Mouse (Mus musculus) c-Kit-negative CD71-positive TER-119-positive erythroid progenitor cells, embryonic 14.5 days (primary cell): ENCODE results near the gene Wdr25.

Source experiments
- DNase-seq: peaks from one replicate; pipeline ENCODE4 v3.0.0-alpha.2; 2013; ENCODE audit warnings: low read depth, low spot score

Gene Wdr25

GRCm38 (mm10) chr12:108984471-108984870, 91.0 kb downstream of the Wdr25 start:
- DNase-seq, result no peak

- DNase-seq, result no peak
Observed at GRCm38 (mm10) chr12:108985025-108985424, 91.6 kb downstream of the Wdr25 start.

DNA sequence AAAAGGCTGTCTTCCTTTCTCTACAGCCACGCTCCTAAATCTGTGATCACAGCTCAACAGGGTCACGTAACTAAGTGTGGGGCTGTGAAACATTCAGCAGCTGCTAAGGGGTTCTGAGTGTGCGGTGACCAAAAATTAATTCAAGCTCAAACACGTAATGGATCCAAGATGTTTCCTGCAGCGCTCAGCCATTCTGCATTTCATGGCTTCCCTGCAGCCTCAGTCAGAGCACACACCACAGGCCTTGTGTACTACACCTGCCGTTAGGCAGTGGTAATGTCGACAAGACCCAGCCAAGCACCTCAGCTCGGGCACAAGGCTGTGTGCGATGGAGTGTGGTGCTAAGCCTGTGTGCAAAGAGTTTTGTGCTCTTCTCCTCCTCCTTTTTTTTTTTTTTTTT, 94.0 kb downstream of the Wdr25 start:
- no peak for DNase-seq

DNA sequence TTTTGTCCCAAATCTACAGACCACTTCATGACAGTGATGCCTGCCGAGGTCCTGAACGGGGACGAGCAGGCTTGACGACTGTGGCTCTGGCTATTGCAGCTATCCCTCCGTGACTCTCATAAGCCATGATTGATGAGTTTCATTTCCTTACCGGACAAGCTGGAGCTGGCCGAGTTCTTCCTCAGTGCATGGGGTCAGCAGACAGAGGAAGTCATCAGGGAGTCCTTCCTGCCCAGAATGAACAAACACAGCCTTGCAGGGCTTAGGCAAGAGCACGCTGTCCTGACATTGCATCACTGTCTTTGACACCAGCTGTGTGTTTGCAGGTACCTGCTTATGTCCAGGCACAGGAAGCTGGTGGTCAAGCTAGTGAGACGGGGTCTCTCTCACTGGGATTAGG, 97.0 kb downstream of the Wdr25 start:
- DNase-seq, result no peak

- no peak for DNase-seq
Observed at GRCm38 (mm10) chr12:108993046-108993445, 99.6 kb downstream of the Wdr25 start.

GRCm38 (mm10) chr12:108994436-108995031, 101.1 kb downstream of the Wdr25 start:
- DNase-seq, result no peak

DNA sequence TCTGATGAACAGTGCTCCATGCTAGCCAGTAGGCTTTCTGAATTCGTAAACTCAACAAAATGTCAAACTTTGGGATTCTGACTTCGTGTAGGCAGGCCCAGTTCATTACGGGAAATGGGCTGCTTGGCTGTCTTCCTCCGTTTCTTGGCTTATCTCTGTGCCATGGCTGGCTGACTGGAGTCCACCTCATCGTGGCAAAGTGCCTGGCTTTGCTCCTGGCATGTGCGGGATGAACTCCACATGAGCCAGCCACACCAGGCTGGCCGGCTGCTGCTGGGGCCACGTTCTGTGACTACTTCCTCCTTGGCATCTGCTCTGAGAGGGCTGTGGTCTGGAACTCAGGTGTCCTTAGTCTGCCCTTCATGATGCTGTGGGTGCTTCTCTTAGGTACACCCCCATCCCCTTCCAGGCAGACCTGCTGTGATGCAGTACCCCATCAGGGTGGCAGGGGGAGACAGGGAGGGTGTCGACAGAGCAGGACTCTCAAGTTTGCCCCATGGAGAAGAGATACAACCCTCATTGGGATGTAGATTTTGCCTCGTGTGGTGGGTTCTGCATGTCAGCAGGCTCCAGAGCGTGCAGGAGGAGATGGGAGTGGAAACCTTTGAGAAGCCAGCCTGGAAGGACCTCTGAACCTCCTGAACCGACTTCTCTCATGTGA, 102.7 kb downstream of the Wdr25 start:
- no peak for DNase-seq

DNA sequence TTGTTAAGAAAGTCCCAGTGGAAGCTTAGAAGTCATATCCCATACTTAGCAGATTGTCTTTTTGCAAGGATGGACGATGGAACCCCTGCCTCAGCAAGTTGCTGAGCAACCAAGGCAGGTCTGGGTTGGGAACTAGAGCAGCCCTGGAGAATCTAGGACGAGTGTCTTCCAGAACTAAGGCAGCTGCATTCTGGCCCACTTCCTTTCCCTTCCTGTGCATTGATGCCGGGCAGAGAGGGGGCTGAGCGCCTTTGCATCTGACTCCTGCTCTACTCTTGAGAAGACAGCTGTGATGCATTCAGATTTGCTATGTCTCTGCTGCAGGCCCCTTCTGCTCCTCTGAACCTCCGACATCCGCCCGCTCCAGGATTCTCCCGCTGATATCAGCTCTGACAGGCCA, 103.8 kb downstream of the Wdr25 start:
- no peak for DNase-seq

- no peak for DNase-seq
Observed at GRCm38 (mm10) chr12:109002978-109003377, 109.5 kb downstream of the Wdr25 start.

GRCm38 (mm10) chr12:109010070-109010649, 116.7 kb downstream of the Wdr25 start:
- no peak for DNase-seq

- no peak for DNase-seq
Observed at GRCm38 (mm10) chr12:109022181-109022691, 128.8 kb downstream of the Wdr25 start.

DNA sequence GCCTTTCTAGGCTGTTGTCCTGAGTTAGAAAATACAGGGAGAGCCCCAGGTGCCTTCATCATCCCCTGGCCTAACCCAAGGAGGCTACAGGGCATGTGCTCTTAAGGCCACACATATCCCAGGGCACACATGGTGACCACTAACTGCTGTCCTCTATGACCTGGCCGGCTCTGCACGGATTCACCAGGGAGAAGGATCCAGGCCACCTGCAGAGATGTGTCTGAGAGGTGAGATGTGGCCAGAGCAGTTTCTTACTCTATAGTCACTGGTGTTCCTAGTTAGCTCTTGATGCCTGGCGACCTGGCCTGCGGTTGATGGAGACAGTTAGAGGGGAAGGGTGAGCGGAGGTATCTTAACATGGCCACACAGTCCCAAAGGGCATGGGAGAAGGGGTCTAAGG, 129.5 kb downstream of the Wdr25 start:
- no peak for DNase-seq

DNA sequence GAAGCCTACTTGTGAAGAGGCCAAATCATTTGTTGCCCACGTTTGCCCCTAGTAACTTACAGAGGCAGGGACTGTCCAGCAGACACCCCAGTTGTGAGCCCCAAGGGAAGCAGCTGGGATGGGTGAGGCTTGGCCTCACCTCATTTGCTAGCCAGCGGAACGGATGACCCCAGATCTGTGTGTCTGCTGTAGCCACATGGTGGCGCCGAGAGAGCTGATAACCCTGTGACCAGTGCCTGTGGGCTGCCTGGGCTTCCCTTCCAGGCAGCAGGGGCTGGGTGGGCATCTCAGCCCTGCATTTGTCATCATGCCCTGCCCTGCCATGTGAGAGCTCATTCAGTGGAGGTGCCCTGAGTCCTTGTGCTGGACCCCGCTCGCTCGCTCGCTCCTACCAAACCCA, 130.3 kb downstream of the Wdr25 start:
- DNase-seq, result no peak

DNA sequence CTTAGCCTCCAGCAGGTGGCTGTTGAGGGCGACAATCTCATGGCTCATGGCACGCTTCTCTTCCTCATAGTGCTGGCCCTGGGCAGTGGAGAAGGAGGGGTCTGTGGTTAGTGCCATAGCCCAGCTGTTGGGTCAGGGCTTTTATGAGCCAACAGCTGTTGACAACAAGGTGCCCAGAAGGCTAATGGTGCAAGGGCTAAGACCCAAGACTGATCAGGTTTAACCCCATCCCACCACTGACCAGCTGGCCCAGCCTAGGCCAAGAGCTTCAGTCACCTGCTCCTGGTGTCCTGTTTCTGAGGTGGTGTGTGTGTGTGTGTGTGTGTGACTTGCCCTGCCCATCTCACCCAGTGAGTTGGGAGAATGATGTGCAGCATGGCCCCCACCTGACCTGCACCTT, 143.6 kb downstream of the Wdr25 start:
- DNase-seq, result no peak

- no peak for DNase-seq
Observed at GRCm38 (mm10) chr12:109038179-109038819, 144.9 kb downstream of the Wdr25 start.

DNA sequence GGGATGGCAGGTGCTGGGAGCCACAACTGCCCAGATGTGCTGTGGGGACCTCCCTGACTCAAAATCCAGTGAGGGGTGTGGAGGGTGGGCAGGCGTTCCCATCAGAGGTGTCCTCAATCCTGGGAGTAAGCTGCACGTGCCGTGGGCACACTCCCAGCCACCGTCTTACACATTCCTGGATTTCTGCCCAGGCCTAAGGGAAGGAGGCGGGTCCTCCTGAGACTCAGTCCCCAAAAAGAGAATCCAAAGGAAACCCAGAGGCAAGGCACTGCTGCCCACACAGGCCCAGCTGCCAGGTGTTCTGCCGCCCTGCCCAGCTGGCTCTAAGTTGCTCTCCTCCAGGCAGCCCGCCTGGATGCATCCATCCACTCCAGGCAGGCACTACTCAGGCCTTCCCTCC, 145.9 kb downstream of the Wdr25 start:
- no peak for DNase-seq

DNA sequence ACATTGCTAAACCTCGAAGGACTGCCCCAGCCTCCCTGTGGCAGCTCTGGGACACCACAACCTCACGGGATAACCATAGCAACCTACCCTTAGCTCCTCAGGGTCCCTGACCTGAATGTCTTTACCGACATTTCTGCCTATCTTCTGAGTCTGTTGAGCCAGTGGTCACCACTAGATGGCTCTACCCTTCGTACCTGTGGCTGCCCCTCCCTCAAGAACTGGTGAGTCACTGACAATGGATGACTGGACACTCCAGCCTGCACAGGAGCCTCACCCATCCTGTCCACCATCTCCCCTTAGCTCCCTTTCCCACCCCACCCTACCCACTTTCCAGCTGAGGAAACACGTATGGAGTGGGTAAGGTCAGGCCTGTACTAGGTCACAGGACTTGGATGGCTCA, 151.1 kb downstream of the Wdr25 start:
- no peak for DNase-seq

DNA sequence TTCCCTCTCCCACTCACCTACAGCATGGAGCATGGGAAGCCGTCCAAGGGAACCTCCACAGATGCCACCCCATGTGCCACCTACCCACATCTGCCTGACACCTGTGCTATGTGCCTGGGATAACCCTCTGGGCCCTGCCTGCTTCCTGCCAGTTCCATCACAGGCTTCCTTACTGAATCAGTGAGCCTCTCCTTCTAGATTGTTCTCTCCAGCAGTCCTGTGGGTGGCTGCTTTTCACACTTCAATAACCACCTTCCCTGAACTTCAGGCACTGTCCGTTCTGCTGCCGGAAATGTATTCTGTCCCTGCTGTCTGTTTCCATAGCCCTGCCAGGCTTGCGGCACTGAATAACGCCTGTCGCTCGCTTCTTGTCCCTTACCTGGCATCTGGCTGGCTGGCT, 152.2 kb downstream of the Wdr25 start:
- no peak for DNase-seq

- no peak for DNase-seq
Observed at GRCm38 (mm10) chr12:109049949-109050348, 156.5 kb downstream of the Wdr25 start.

GRCm38 (mm10) chr12:109053020-109053806, 159.8 kb downstream of the Wdr25 start:
- DNase-seq, result no peak

GRCm38 (mm10) chr12:109057736-109058135, 164.3 kb downstream of the Wdr25 start:
- no peak for DNase-seq

DNA sequence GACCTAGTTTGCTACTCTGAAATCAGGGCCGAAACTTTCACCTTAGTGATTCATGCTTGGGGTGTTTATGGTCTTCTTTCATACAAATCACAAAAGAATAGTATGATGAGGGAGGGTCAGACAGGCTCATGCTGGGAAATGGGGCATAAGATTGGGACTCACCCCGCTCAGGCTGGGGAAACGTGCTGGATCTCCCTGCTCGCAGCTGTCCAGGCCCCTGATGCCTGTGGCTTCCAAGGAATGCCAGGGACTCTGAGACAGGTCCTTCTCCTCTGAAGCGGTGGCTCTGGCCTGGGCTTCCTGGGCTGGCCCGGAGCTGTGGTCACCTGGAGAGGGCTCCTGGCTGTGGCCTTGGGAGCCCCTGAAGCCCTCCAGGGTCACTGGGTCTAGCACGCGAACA, 165.2 kb downstream of the Wdr25 start:
- DNase-seq, result no peak
